Mouse (Mus musculus) liver, postnatal 0 days (tissue): ENCODE data around the gene Tceal9.

Experiments
- CTCF ChIP-seq: sonication (generic); IDR thresholded peaks from 2 replicates; pipeline ENCODE4 v1.5.1; 2016; ENCODE audit warnings: antibody characterized with exemption, low read depth
- EP300 ChIP-seq: IDR thresholded peaks from 2 replicates; pipeline ENCODE4 v1.6.1; 2016; ENCODE audit warnings: antibody characterized with exemption, low read depth, mild to moderate bottlenecking

DNA sequence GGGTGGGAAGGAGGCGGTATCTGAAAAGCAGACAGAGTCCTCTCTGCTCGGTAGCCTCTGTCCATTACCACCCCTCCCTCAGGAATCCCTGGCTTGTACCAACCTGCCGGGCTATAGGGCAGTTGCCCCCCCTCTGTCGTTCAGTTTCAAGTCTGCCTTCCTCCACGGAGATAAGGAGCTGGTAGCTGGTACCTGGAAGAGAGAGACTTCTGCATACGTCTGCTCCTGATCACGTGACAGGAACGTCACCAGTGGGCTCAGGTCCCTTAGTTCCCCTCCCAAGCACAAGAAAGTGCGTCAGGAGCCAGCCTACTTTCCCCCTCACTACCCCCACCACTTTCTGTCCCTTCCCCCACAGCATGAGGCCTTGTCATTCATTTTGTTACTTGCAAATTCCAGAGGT lies 41.2 kb upstream of the Tceal9 start, which contains the start of gene Tceal5:
- TF ChIP-seq EP300 (no peak), CTCF (no peak)
